Mouse (Mus musculus) intestine, embryonic 14.5 days (tissue): Measurements from ENCODE around the gene Iffo2. TPM values are rescaled to one million over a fixed set of nuclear protein-coding genes. Genes with fewer than 3 reads are reported as not detected.
A peak's percentile ranks its signal among the peaks of the same experiment; 100 is the strongest.

ENCODE experiments used
- ATAC-seq: fragments of 200-750 bp; cut with Nextera tagmentation; replicated peaks from 2 replicates; pipeline ENCODE4 v1.8.0; 2017; ENCODE audit warnings: low read depth, moderate number of reproducible peaks, moderate TSS enrichment, moderate library complexity; ENCODE audit not compliant: low FRiP score, low TSS enrichment
- DNase-seq: peaks from one replicate; pipeline ENCODE4 v3.0.0-alpha.2; 2018; ENCODE audit warnings: low spot score
- H3K27ac ChIP-seq: fragments of 300-500 bp; sonication (generic); 2 replicates; pipeline ENCODE4 v1.5.1; 2014; ENCODE audit warnings: low read depth, mild to moderate bottlenecking, control low read depth
- H3K27me3 ChIP-seq: fragments of 300-500 bp; sonication (generic); replicated peaks from 2 replicates; pipeline ENCODE4 v1.6.1; 2014; ENCODE audit warnings: low read length, control low read depth; ENCODE audit not compliant: control insufficient read depth, insufficient read depth
- H3K36me3 ChIP-seq: fragments of 300-500 bp; sonication (generic); 2 replicates; pipeline ENCODE4 v1.6.1; 2014; ENCODE audit warnings: low read length, control low read depth; ENCODE audit not compliant: control insufficient read depth, insufficient read depth
- H3K4me1 ChIP-seq: fragments of 300-500 bp; sonication (generic); replicated peaks from 2 replicates; pipeline ENCODE4 v1.6.1; 2014; ENCODE audit warnings: low read length, control low read depth, mixed read lengths; ENCODE audit not compliant: control insufficient read depth, insufficient read depth
- H3K4me2 ChIP-seq: fragments of 300-500 bp; sonication (generic); 2 replicates; pipeline ENCODE4 v1.6.1; 2014; ENCODE audit warnings: low read length
- H3K4me3 ChIP-seq: fragments of 300-500 bp; sonication (generic); 2 replicates; pipeline ENCODE4 v1.5.1; 2014; ENCODE audit warnings: low read depth, low read length, control low read depth, mixed read lengths
- H3K9ac ChIP-seq: fragments of 300-500 bp; sonication (generic); 2 replicates; pipeline ENCODE4 v1.6.1; 2014; ENCODE audit warnings: mild to moderate bottlenecking, low read length
- H3K9me3 ChIP-seq: fragments of 300-500 bp; sonication (generic); 2 replicates; pipeline ENCODE4 v1.6.1; 2016; ENCODE audit warnings: low read length, control low read depth; ENCODE audit not compliant: control insufficient read depth
- WGBS: fragments of 180-500 bp; shearing (Covaris S2); extraction: QIAGEN DNeasy Blood & Tissue Kit; methylation state at CpG from one replicate; pipeline ENCODE4 v1.1.7; 2014; 5-methylcytosine and 5-hydroxymethylcytosine counted together
- polyA plus RNA-seq: library from polyadenylated mRNA; unstranded; fragments of >200 nt; fragmentation: Nextera tagmentation; extraction: Ambion mirVana; gene quantifications from 2 replicates; pipeline ENCODE4 v1.2.1, GENCODE M21; 2014

The Iffo2 gene
- polyA plus RNA-seq, 1 experiment from 2014 or later: 5.2 TPM

GRCm38 (mm10) chr4:139624116-139624489, 93.8 kb downstream of the Iffo2 start:
- WGBS: 40% methylated on average over 5 of the region's 5 CpGs
- Histone ChIP-seq H3K4me3 (no peak overlapping the region), H3K4me1 (peaks cover 19% of the 10 kb centered on the region), H3K9me3 (no peaks in the 10 kb centered on the region), H3K27ac (no peak overlapping the region), H3K36me3 (no peaks in the 10 kb centered on the region), H3K9ac (no peak overlapping the region), H3K27me3 (no peaks in the 10 kb centered on the region), H3K4me2 (peak overlapping the region; percentile 91)
- ATAC-seq: no peak
- no peak for DNase-seq

GRCm38 (mm10) chr4:139624706-139625105, 94.4 kb downstream of the Iffo2 start:
- WGBS: 56% methylated on average over 10 of the region's 10 CpGs

GRCm38 (mm10) chr4:139627361-139627760, 97.0 kb downstream of the Iffo2 start:
- Histone ChIP-seq H3K4me2 (no peak overlapping the region), H3K27ac (no peak overlapping the region), H3K9me3 (no peaks in the 10 kb centered on the region), H3K4me3 (no peak overlapping the region), H3K9ac (no peak overlapping the region), H3K27me3 (no peaks in the 10 kb centered on the region), H3K36me3 (no peaks in the 10 kb centered on the region), H3K4me1 (peaks cover 15% of the 10 kb centered on the region)
- no peak for DNase-seq
- no peak for ATAC-seq
- WGBS: 93% methylated on average over 11 of the region's 11 CpGs

More at GRCm38 (mm10) chr4:139624706-139625105, 94.4 kb downstream of the Iffo2 start:
- Histone ChIP-seq H3K9ac (no peak overlapping the region), H3K36me3 (no peaks in the 10 kb centered on the region), H3K4me3 (no peak overlapping the region), H3K9me3 (no peaks in the 10 kb centered on the region), H3K4me2 (peak overlapping the region; percentile 91), H3K27ac (no peak overlapping the region), H3K4me1 (peaks cover 19% of the 10 kb centered on the region), H3K27me3 (no peaks in the 10 kb centered on the region)
- ATAC-seq (no peak), DNase-seq (no peak)

DNA sequence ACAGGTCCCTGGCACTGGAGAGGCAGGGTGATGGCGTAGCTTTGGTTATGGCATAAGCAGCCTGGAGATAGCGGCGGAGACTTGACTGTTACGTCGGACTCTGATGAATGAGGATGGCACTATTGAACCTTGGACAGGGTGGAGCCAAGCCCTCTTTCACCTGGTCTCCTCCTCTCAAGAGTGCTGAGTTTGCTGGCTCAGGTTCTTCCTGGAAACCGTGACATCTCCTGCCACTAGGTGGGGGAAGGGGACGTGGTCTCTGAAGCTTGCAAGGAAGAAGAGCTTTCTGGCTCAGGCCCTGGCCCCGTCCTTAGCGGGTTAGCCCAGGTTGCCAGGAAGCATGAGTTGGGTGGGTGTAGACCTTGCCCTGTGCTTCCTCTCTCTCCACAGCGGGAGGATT, 99.8 kb downstream of the Iffo2 start:
- 62% methylated on average over 10 of the region's 10 CpGs for WGBS
- Histone ChIP-seq H3K27me3 (0 out of 2 replicates have a peak, but pooled peaks cover 5% of the 10 kb centered on the region), H3K4me2 (no peak overlapping the region), H3K4me1 (no peaks in the 10 kb centered on the region), H3K9ac (no peak overlapping the region), H3K9me3 (no peaks in the 10 kb centered on the region), H3K36me3 (0 out of 2 replicates have a peak, but pooled peaks cover 2% of the 10 kb centered on the region), H3K27ac (no peak overlapping the region), H3K4me3 (no peak overlapping the region)
- DNase-seq (no peak), ATAC-seq (no peak)

DNA sequence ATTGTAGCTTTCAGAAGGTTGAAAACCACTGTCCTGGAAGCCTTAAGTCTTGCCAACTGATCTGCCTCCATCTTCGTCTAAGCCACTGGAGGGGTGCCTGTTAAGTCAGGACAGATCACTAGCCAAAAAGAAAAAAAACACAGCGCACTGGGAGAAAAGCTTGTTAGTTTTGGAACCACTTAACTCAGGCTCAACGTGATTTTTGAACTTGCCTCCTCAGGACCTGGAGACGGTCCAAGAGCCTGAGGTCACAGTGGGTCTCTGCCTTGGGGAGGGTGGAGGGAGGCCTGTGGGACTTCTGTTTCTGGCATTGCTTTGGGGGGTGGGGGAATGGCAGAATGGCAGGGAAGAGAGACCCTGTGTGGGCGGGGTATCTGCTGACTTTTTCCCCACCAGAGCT, 100.8 kb downstream of the Iffo2 start:
- no peak for DNase-seq

GRCm38 (mm10) chr4:139631569-139632253, 101.4 kb downstream of the Iffo2 start:
- H3K36me3 ChIP-seq: 0 out of 2 replicates have a peak, but pooled peaks cover 7% of the 10 kb centered on the region
- no peak overlapping the region for H3K9ac ChIP-seq
- no peak for DNase-seq
- no peak overlapping the region for H3K4me3 ChIP-seq
- no peak overlapping the region for H3K27ac ChIP-seq
- H3K27me3 ChIP-seq: 0 out of 2 replicates have a peak, but pooled peaks cover 5% of the 10 kb centered on the region
- H3K4me1 ChIP-seq: no peaks in the 10 kb centered on the region
- 84% methylated on average over 7 of the region's 7 CpGs for WGBS
- no peaks in the 10 kb centered on the region for H3K9me3 ChIP-seq
- H3K4me2 ChIP-seq: no peak overlapping the region
- no peak for ATAC-seq

More for the DNA sequence above, 100.8 kb downstream of the Iffo2 start:
- Histone ChIP-seq H3K4me1 (no peaks in the 10 kb centered on the region), H3K27ac (no peak overlapping the region), H3K4me2 (no peak overlapping the region), H3K27me3 (0 out of 2 replicates have a peak, but pooled peaks cover 5% of the 10 kb centered on the region), H3K9me3 (no peaks in the 10 kb centered on the region), H3K4me3 (no peak overlapping the region), H3K9ac (no peak overlapping the region), H3K36me3 (0 out of 2 replicates have a peak, but pooled peaks cover 7% of the 10 kb centered on the region)
- 57% methylated on average over 5 of the region's 5 CpGs for WGBS
- no peak for ATAC-seq

DNA sequence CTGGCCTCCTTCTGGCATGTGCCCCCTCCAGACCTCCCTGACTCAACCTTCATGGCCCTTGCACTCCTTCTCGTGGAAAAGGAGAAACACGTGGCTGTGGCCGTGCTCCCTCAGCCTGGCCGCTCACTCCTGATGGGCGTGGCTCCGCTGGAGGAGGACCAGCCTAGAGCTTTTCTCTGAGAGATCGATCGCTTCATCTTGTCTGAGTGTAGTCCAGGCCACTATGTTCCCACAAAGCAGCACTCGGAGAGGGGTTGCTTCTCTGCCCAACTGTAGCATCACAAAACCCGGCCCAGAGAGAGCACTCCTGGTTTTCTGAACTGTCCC, 101.9 kb downstream of the Iffo2 start:
- Histone ChIP-seq H3K9ac (no peak overlapping the region), H3K4me2 (no peak overlapping the region), H3K27ac (no peak overlapping the region), H3K27me3 (0 out of 2 replicates have a peak, but pooled peaks cover 5% of the 10 kb centered on the region), H3K4me3 (no peak overlapping the region), H3K4me1 (no peaks in the 10 kb centered on the region), H3K9me3 (no peaks in the 10 kb centered on the region), H3K36me3 (0 out of 2 replicates have a peak, but pooled peaks cover 7% of the 10 kb centered on the region)
- WGBS: 81% methylated on average over 10 of the region's 10 CpGs
- DNase-seq (no peak), ATAC-seq (no peak)

- no peak overlapping the region for H3K4me2 ChIP-seq
- H3K27me3 ChIP-seq: peaks cover 13% of the 10 kb centered on the region
- H3K36me3 ChIP-seq: 0 out of 2 replicates have a peak, but pooled peaks cover 7% of the 10 kb centered on the region
- no peak for ATAC-seq
- no peak overlapping the region for H3K27ac ChIP-seq
- 0 out of 2 replicates have a peak, but pooled peaks cover 4% of the 10 kb centered on the region for H3K4me1 ChIP-seq
- H3K9ac ChIP-seq: no peak overlapping the region
- 31% methylated on average over 7 of the region's 7 CpGs for WGBS
- H3K9me3 ChIP-seq: no peaks in the 10 kb centered on the region
- H3K4me3 ChIP-seq: no peak overlapping the region
- DNase-seq: peak; percentile 94
Observed at GRCm38 (mm10) chr4:139636373-139636772, 106.0 kb downstream of the Iffo2 start.

GRCm38 (mm10) chr4:139637847-139638246, 107.5 kb downstream of the Iffo2 start:
- no peak for DNase-seq
- 86% methylated on average over 9 of the region's 9 CpGs for WGBS

More at GRCm38 (mm10) chr4:139637847-139638246, 107.5 kb downstream of the Iffo2 start:
- H3K27ac ChIP-seq: no peak overlapping the region
- no peak for ATAC-seq
- peaks cover 24% of the 10 kb centered on the region for H3K27me3 ChIP-seq
- no peak overlapping the region for H3K9ac ChIP-seq
- no peak overlapping the region for H3K4me2 ChIP-seq
- H3K4me3 ChIP-seq: no peak overlapping the region
- H3K9me3 ChIP-seq: no peaks in the 10 kb centered on the region
- H3K4me1 ChIP-seq: peaks cover 11% of the 10 kb centered on the region; the same call in 1 of the 2 replicates
- 0 out of 2 replicates have a peak, but pooled peaks cover 7% of the 10 kb centered on the region for H3K36me3 ChIP-seq
